In genomic region chr3:85246131-85246530, GRCm38 (mm10) we compare ENCODE assay signal across 18 mouse cellular contexts.
"Had no signal": no experiment of that assay in that cellular context is flagged by ENCODE, and none has a peak within 500 bp of the region (broad histone marks: within the 10 kb centered on the region; RNA-seq: fewer than 3 reads in every experiment).

No protein-coding gene starts in this region.

- H3K9me3 ChIP-seq: midbrain, embryonic 10.5 days; midbrain, embryonic 12.5 days; neural tube, embryonic 13.5 days; neural tube, embryonic 15.5 days had no signal

- H3K27ac ChIP-seq: midbrain, embryonic 10.5 days; midbrain, embryonic 12.5 days; neural tube, embryonic 13.5 days; neural tube, embryonic 15.5 days had no signal

- H3K36me3 ChIP-seq: midbrain, embryonic 10.5 days; midbrain, embryonic 12.5 days; neural tube, embryonic 13.5 days; neural tube, embryonic 15.5 days had no signal

- DNase-seq: lung, adult 18-20 months; lung, embryonic 14.5 days; lung, postnatal 10 days; lung, postnatal 4 days; midbrain, embryonic 14.5 days; retina, postnatal 1 day; right cerebral cortex, postnatal 14 days; right cerebral cortex, postnatal 4 days; spleen, adult 18-20 months; thymus, adult 18-20 months; thymus, postnatal 14 days; thymus, postnatal 36 days had no signal

- ATAC-seq: midbrain, embryonic 16.5 days had no signal

- H3K4me1 ChIP-seq: midbrain, embryonic 10.5 days; midbrain, embryonic 12.5 days; neural tube, embryonic 13.5 days; neural tube, embryonic 15.5 days had no signal

- H3K4me2 ChIP-seq: lung, embryonic 14.5 days; midbrain, embryonic 12.5 days; neural tube, embryonic 13.5 days; neural tube, embryonic 15.5 days had no signal

- H3K4me3 ChIP-seq: midbrain, embryonic 10.5 days; midbrain, embryonic 12.5 days; myocyte; neural tube, embryonic 13.5 days; neural tube, embryonic 15.5 days had no signal

- H3K27me3 ChIP-seq: midbrain, embryonic 12.5 days; neural tube, embryonic 13.5 days; neural tube, embryonic 15.5 days had no signal

- H3K9ac ChIP-seq: lung, embryonic 14.5 days; midbrain, embryonic 12.5 days; neural tube, embryonic 13.5 days; neural tube, embryonic 15.5 days had no signal
